Mouse (Mus musculus) naive thymus-derived CD4-positive, alpha-beta T cell, adult 2 months (primary cell): ENCODE data around the gene Zfp692.

Experiments used
- DNase-seq: peaks from one replicate; pipeline ENCODE4 v3.0.0-alpha.2; 2011; ENCODE audit warnings: low read depth

The Zfp692 gene

GRCm38 (mm10) chr11:58308661-58309060 lies 1.8 kb downstream of the Zfp692 start:
- no peak for DNase-seq

GRCm38 (mm10) chr11:58314069-58314468 lies 7.2 kb downstream of the Zfp692 start:
- DNase-seq, result no peak

- no peak for DNase-seq
These were observed 8.8 kb downstream of the Zfp692 start for GRCm38 (mm10) chr11:58315536-58316168.

GRCm38 (mm10) chr11:58316344-58316743 lies 9.5 kb downstream of the Zfp692 start:
- no peak for DNase-seq

- no peak for DNase-seq
These were observed 10.0 kb downstream of the Zfp692 start for GRCm38 (mm10) chr11:58316768-58317390.

- peak; percentile 97 for DNase-seq
These were observed 16.1 kb downstream of the Zfp692 start for GRCm38 (mm10) chr11:58322824-58323569.

- peak; percentile 34 for DNase-seq
These were observed 16.9 kb downstream of the Zfp692 start for GRCm38 (mm10) chr11:58323570-58324340.

GRCm38 (mm10) chr11:58324614-58325229 lies 17.9 kb downstream of the Zfp692 start:
- no peak for DNase-seq

- peak; percentile 60 for DNase-seq
These were observed 19.9 kb downstream of the Zfp692 start for GRCm38 (mm10) chr11:58326781-58327180.

GRCm38 (mm10) chr11:58329906-58330275 lies 23.0 kb downstream of the Zfp692 start:
- no peak for DNase-seq

- DNase-seq, result peak; percentile 95
These were observed 23.6 kb downstream of the Zfp692 start, which contains the start of the genes Zfp672 and Sh3bp5l for GRCm38 (mm10) chr11:58330276-58331148. Gene Zfp672 (minus strand): TSS chr11:58330339. Gene Sh3bp5l (plus strand): TSS chr11:58330724.

GRCm38 (mm10) chr11:58331149-58331495 lies 24.3 kb downstream of the Zfp692 start:
- DNase-seq, result no peak

GRCm38 (mm10) chr11:58331546-58331945 lies 24.7 kb downstream of the Zfp692 start:
- no peak for DNase-seq

GRCm38 (mm10) chr11:58334746-58335145 lies 27.9 kb downstream of the Zfp692 start:
- DNase-seq, result no peak

GRCm38 (mm10) chr11:58346745-58347144 lies 39.9 kb downstream of the Zfp692 start:
- no peak for DNase-seq

GRCm38 (mm10) chr11:58350628-58351027 lies 43.8 kb downstream of the Zfp692 start:
- DNase-seq, result no peak

GRCm38 (mm10) chr11:58351179-58351578 lies 44.3 kb downstream of the Zfp692 start:
- no peak for DNase-seq

- DNase-seq, result no peak
These were observed 46.0 kb downstream of the Zfp692 start for GRCm38 (mm10) chr11:58352681-58353548.

GRCm38 (mm10) chr11:58353709-58354108 lies 46.8 kb downstream of the Zfp692 start:
- no peak for DNase-seq

GRCm38 (mm10) chr11:58354476-58354875 lies 47.6 kb downstream of the Zfp692 start:
- no peak for DNase-seq
